Mouse (Mus musculus) adrenal gland, postnatal 14 days (tissue): Measurements from ENCODE around the gene Slc18a2. TPM values are rescaled to one million over a fixed set of nuclear protein-coding genes. Genes with fewer than 3 reads are reported as not detected.
A peak's percentile ranks its signal among the peaks of the same experiment; 100 is the strongest.

Experiments
- DNase-seq: peaks from one replicate; pipeline ENCODE4 v3.0.0; 2021; ENCODE audit warnings: mixed read lengths
- total RNA-seq: library from RNA; stranded (reverse); gene quantifications from 2 replicates; pipeline ENCODE4 v1.2.3, GENCODE M21; 2021

Slc18a2 gene
- total RNA-seq, 1 experiment from 2014 or later: 15.6 TPM

DNA sequence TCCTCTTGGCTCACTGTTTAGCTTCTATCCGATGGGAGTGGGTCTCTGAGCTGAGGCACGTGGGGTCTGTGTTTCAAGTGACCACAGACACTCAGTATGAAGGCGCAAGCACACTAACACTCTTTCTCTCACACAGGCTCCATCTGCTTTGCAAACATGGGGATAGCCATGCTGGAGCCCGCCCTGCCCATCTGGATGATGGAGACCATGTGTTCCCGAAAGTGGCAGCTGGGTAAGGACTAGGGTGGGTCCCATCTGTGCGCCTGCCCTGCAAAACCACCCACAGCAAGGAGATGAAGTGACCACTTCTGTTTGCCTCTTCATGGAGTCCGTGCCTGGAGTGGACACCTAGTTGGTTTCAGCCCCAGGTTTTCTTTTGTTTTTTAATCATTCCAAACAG lies 15.7 kb downstream of the Slc18a2 start:
- DNase-seq: no peak

DNA sequence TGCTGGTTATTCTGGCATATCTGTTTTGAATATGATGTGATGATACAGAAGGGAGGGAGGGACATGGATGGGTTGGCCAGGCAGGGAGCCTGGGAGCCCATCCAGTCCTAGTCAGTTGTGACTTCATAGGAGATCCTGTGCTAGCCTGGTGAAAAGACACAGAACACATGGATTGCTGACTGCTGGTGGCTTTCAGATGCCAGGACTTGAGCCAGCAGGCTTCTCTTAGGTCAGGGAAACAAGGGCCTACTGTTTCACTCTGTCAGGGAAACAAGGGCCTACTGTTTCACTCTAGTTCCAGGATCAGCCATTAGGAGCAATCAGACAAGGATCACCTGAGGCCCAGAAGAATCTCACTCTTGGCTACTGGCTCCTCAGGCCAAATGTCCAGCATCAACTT lies 20.1 kb downstream of the Slc18a2 start:
- no peak for DNase-seq

DNA sequence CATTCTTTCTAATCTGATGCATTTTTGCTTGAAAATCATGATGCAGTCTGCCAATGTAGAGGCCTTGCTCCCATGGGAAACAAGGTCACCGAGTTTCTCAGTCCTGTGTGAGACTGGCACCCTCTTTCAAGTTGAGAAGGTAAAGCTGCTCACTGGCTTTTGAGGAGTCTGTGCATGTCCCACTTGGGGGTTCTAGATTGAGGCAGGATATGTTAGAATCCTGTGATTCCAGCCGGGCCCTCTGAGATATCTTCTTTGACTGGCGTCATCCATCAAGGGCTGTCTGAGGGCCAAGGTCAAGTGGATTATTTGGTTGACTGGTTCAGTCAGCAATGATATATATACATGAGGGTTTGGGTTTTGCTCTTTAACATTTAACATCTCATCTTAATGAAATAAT lies 21.3 kb downstream of the Slc18a2 start:
- no peak for DNase-seq

DNA sequence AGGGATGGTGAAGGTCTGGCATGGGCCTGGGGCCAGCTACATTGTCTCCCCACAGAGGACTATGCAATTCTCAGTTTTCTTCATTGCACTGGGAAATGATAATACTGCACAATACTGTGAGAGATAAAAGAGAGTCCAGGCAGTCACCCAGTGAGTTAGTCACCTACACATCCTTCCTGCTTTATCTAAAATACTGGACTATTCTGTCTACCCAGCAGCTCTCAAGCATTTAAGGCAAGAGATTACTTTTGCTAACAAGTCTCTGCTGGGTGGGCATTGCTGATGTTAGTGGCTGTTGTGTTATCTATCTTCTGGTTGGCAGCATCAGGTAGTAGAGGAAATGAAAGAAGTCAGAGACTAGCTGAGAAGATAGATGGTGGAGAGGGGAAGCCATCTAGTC lies 28.3 kb downstream of the Slc18a2 start:
- DNase-seq: no peak

DNA sequence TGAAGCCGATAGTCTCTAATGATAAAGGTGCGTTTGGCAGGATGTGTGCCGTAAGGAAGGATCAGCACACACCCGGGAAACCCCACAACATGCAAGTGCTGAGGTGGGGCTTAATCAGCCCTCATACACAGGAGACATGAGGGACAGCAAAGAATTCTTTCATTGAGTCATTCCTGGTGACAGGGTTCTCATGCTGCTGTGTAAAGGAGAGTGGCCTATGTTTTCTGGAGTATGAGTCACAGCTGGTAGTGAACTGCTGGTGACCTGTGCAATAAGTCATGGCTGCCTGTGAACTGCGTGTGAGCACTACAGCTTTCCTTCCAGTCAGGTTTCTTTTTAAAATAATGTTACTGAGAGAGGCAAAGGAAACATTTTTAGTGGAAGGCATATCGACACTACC lies 29.1 kb downstream of the Slc18a2 start:
- peak; percentile 14 for DNase-seq

DNA sequence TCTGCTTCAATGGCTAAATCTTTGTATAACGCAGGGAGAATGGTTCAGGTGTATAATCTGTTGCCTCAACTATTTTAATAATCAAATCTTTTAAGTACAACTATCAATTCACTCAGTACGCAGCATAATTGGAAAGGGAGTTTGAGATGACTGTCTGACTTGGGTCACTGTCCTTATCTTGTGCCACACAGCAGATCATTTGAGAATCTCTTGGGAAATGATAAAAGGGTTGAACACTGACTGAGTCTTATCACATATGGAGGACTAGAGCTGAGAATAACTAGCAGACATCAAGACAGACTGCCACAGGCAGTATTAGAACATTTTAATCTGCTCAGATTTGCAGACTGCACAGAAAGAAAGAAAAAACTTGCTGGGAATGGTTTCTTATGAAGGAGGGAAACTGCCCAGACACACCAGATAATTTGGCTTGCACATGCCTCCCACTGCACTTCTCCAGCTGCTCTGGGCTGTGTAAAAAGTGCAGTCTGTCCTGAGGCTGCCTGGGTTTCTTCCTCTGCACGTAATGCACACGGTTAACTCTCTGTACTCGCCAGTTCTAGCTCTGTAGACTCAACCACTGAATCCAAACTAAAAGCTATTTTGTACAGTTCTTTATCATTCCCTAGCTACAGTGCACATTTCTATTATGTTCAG lies 31.6 kb downstream of the Slc18a2 start:
- DNase-seq: no peak

DNA sequence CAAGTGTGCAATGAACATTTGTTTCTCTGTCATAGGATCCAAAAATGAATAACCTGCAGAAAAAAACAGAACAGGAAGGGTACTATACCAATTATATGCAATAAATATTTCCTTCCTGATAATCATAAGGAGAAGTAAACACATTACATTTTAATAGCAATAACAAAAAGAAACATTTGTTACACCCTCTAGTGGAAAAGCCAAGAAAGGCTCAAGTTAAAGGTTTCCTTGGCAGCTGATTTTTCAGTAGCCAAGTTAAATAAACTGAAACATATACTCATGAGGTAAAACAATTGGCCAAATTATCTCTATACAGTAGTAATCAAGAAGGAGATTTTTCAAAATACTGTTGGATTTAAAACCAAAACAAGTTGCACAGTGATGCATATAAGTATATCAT lies 54.6 kb downstream of the Slc18a2 start:
- DNase-seq: no peak

DNA sequence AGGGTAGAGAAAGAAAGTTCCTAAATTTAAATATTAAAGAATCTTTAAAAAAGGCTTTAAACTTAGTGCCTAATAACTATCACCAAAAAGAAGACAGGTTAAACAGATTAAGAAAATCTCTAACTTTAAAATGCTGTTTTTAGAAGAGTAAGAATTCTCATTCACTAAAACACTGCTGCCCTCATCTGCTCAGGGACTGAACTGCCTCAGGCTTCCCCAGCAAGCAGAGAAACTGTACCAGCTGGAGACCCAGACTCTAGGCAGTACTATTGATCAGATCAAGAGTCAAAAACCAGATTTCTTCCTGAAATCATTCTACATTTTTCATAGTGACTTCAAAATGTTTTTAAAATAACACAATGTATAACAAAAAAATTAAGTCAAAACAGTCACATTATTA lies 55.9 kb downstream of the Slc18a2 start:
- DNase-seq: peak; percentile 27

DNA sequence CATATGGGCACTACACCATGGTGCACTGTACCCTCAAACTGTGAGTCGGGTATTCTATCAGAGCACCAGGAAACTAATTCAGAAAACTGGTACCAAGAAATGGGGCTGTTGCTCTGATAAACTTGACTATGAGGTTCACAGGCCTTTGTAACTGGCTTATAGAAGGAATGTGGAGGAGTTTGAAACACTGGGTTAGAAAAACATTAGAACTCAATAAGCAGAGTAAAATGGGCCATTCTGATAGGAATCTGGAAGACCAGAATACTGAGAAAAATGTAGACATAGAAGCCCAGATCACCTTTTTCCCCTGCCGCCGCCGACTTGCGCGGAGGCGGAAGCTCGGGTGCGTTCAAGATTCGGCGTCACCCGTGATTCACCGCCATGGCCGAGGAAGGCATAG lies 61.3 kb downstream of the Slc18a2 start, which contains the start of gene Rps12-ps3:
Gene Rps12-ps3 (plus strand): TSS at position 301 of the 400 bp plus-strand sequence.
- DNase-seq: no peak

DNA sequence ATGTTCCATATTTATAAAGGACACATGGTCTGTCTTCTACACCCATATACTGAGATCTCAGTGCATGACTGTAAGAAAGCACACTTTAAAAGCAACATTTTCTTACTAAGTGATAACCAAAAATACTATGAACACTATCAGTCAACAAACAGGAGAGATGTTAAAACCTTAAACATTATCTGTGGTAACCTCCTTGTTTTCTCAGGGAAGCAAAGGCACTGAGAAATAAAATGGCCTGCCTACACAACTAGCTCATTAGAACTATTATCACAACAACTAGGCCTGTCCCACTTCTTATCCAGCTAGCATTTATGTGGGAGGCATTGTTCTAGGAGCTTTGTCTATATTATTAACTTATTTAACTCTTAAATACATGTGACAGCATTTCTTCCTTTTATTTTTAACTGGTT lies 70.1 kb downstream of the Slc18a2 start:
- DNase-seq: no peak

DNA sequence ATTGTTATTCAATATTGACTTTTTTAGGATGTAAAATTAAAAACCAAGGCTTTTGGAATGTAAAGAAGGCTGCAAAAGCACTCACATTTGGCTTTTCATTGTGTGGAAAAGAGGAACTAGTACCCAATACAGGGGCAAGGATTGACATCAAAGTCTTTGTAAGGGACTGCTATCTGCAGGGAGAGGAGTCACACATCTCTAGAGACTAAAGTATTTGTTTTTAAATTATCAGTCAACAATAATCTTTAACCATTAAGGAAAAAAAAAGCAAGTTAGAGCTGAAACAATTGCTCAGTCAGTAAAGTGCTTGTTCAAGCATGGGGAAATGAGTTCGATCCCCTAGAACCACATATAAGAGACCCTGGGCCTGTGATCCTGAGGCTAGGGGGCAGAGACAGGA lies 76.0 kb downstream of the Slc18a2 start:
- DNase-seq: no peak

DNA sequence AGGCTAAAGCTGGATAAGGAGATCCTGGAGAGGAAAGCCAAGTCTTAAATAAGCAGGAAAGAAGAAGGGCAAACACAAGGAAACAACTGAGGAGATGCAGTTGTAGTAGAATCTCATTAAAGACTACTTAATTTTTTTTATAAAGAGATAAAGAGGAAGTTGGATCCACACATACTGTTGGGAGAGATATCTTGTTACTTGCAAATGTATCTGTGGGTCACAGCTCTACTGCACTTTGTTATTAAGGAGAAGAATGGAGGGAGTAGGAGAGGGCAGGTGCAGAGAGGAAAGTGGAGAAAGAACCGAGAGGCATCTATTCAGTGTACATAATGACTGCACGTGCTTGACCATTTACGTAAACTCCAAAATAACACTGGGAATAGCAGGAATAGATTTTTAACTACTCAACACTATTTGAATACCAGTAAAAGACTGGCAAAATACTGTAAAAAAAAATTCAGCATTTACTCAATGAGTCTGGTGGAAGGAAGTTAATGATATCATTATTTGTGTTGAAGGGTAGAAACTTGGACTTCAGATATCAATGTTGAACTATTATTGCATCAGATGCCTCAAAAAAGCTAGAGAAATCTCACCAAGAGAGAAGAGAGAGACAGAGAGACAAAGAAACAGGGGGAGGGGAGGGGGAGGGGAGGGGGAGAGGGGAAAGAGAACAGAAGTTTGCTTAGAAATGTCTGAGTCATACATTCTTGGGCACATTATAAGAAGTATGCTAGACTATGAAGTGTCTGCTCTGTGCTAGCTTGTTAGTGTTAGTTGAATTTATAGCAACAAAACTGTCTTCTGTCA lies 77.4 kb downstream of the Slc18a2 start:
- DNase-seq: no peak

DNA sequence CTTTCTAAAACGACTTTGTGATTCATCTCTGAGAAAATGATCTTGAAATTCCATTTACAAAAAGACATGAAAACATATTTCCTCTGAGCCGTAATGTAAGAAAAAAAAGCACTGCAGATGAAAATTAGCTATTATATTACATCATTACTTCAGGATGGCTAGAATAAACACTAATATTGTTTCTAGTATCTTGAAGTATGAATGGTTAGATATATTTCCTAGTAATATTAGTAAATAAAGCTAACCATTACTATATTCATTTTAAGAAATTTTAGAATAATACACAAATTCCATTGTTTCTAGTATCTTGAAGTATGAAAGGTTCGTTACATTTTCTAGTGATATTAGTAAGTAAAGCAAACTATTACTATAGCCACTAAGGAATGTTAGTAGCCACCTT lies 79.2 kb downstream of the Slc18a2 start:
- no peak for DNase-seq

DNA sequence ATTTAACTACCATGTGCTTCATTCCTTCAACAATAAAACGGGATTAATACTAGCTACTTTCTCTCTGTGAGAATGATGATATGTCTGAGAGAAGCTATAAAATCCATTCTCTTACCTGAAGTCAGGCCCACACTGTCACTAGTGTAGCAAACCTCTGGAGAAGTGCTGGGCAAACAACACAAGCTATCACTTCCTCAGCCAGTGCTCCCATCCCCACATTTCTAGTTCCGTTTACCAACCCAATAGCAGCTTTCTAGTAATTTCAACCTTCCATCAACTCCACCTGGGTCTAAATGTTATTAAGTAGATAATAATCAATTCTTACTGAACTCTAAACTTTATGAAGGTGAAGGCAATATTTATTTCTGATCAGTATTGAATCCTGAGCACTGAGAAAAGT lies 82.3 kb downstream of the Slc18a2 start:
- no peak for DNase-seq

DNA sequence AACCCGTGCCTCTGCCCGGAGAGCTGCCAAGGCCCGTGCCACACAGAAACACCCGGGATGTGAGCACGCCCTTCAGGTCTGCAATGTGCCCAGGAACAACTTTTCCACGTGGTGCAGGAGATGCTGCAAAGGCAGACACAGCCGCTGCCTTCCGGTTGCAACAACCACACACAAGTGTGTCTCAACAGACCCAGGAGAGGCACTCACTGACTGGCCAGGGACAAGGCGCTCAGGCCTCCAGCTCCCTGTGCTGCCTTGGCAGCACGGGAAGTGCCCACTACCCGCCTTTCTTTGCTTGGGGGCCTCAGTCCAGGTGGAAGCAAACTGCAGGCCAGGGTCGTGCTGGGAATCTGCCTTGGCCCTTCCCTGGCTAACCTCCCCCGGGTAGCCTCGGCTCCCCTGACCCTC lies 83.6 kb downstream of the Slc18a2 start:
- DNase-seq: peak; percentile 65

DNA sequence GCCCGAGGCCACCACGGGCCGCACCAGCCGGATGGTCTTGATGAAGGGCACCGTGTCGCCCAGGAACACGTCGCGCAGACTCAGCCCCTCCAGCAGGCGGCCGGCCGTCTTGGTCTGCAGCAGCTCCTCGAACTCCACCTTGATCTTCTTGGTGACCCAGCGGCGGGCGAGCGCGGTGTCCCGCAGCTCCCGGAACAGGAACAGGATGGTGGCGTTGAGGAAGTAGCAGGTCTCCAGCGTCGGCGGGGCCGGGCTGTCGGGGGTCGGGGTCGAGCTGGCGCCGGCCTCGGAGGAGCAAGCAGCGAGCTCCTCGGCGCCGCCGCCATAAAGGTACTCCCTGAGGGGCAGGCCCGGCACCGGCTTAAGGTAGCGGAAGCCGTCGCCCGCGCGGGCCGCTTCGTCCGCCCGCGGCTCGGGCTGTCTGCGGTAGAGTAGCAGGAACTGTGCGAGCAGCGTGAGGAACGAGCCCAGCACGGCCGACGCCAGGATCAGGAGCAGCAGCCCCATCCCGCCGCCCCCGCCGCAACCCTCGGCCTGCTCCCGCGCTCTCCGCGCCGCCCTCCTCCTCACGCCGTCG lies 84.5 kb downstream of the Slc18a2 start:
- peak; percentile 76 for DNase-seq

Other genes with a start within 250 kb of the Slc18a2 start
- 10.9 and 11.7 TPM in 2 replicates for gene Shtn1, start 184.8 kb upstream of the Slc18a2 start, total RNA-seq
- not detected in 2 replicates for gene Vax1, start 90.8 kb upstream of the Slc18a2 start, total RNA-seq
- gene Kcnk18, start 41.7 kb upstream of the Slc18a2 start, total RNA-seq: not detected in 2 replicates
- gene Rps12-ps3, start 61.4 kb downstream of the Slc18a2 start, total RNA-seq: 557 and 670 TPM in 2 replicates
- gene Pdzd8, start 84.9 kb downstream of the Slc18a2 start, total RNA-seq: 33.6 and 33.9 TPM in 2 replicates
- gene Emx2, start 197.5 kb downstream of the Slc18a2 start, total RNA-seq: not detected in 2 replicates